Mouse (Mus musculus) cerebellum, postnatal 14 days (tissue): ENCODE results near the gene Nrip1.

Experiments
- DNase-seq, 2 experiments: peaks; one replicate each; pipeline ENCODE4 v3.0.0; 2021; ENCODE audit warnings: mixed read lengths in 2 of 2

Nrip1 gene

GRCm38 (mm10) chr16:76371614-76371917 is 2.1 kb downstream of the Nrip1 start:
- DNase-seq: no peak

GRCm38 (mm10) chr16:76370716-76371613 is 2.7 kb downstream of the Nrip1 start:
- no peak for DNase-seq

- peak; percentile 73 to 78 for DNase-seq
Measured at GRCm38 (mm10) chr16:76370041-76370715, 3.4 kb downstream of the Nrip1 start.

GRCm38 (mm10) chr16:76369236-76369635 is 4.4 kb downstream of the Nrip1 start:
- no peak for DNase-seq

GRCm38 (mm10) chr16:76367261-76367908 is 6.2 kb downstream of the Nrip1 start:
- no peak for DNase-seq

- no peak for DNase-seq
Measured at GRCm38 (mm10) chr16:76365790-76366406, 7.7 kb downstream of the Nrip1 start.

GRCm38 (mm10) chr16:76365237-76365636 is 8.4 kb downstream of the Nrip1 start:
- peak in 1 of 2 experiments; percentile 13 for DNase-seq

- no peak for DNase-seq
Measured at GRCm38 (mm10) chr16:76363641-76364040, 10.0 kb downstream of the Nrip1 start.

GRCm38 (mm10) chr16:76362982-76363381 is 10.6 kb downstream of the Nrip1 start:
- no peak for DNase-seq

- no peak for DNase-seq
Measured at GRCm38 (mm10) chr16:76360441-76360840, 13.2 kb downstream of the Nrip1 start.

GRCm38 (mm10) chr16:76358757-76359156 is 14.9 kb downstream of the Nrip1 start:
- DNase-seq: no peak

- DNase-seq: no peak
Measured at GRCm38 (mm10) chr16:76358128-76358748, 15.4 kb downstream of the Nrip1 start.

- DNase-seq: no peak
Measured at GRCm38 (mm10) chr16:76357155-76357554, 16.5 kb downstream of the Nrip1 start.

- no peak for DNase-seq
Measured at GRCm38 (mm10) chr16:76355947-76356550, 17.6 kb downstream of the Nrip1 start.

- no peak for DNase-seq
Measured at GRCm38 (mm10) chr16:76355267-76355666, 18.4 kb downstream of the Nrip1 start.

- no peak for DNase-seq
Measured at GRCm38 (mm10) chr16:76354841-76355240, 18.8 kb downstream of the Nrip1 start.

GRCm38 (mm10) chr16:76354289-76354688 is 19.3 kb downstream of the Nrip1 start:
- DNase-seq: no peak

- DNase-seq: no peak
Measured at GRCm38 (mm10) chr16:76350922-76351321, 22.7 kb downstream of the Nrip1 start.

- DNase-seq: no peak
Measured at GRCm38 (mm10) chr16:76349053-76349452, 24.6 kb downstream of the Nrip1 start.

GRCm38 (mm10) chr16:76347719-76348421 is 25.8 kb downstream of the Nrip1 start:
- DNase-seq: no peak

GRCm38 (mm10) chr16:76346371-76346770 is 27.3 kb downstream of the Nrip1 start:
- DNase-seq: no peak
